Mouse (Mus musculus) olfactory bulb, adult 2 months (tissue): ENCODE results near the gene Rhbdl1.

Experiments used
- CTCF ChIP-seq: fragments of 200-500 bp; IDR thresholded peaks from 2 replicates; pipeline ENCODE4 v1.5.1; 2012; ENCODE audit warnings: low read depth, mild to moderate bottlenecking, low read length, moderate library complexity; ENCODE audit not compliant: insufficient read depth
- POLR2A ChIP-seq: fragments of 200-500 bp; IDR thresholded peaks from 2 replicates; pipeline ENCODE4 v1.6.1; 2012; ENCODE audit warnings: mild to moderate bottlenecking, low read depth, low read length, moderate library complexity; ENCODE audit not compliant: insufficient read depth

DNA sequence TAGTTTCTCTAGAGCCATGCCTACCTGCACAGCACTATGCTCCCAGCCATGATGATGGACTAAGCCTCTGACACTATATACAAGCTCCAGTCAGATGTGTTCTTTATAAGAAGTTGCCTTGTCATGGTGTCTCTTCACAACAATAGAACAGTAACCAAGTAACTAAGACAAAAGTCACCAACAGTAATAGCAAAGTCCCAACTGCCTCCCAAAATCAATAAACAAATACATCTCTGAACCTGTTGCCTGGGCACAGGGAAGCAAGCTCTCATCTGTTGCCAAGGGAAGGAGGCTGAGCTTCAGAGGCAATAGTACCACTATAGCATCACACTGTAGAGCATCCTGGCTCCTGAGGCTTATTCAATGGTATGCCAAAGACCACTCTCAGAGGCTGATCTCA is 49.7 kb upstream of the Rhbdl1 start:
- TF ChIP-seq POLR2A = no peak
- no peak for TF ChIP-seq CTCF
